Mouse (Mus musculus): ENCODE data around the gene Iglon5. TPM values are rescaled to one million over a fixed set of nuclear protein-coding genes. Genes with fewer than 3 reads are reported as not detected.

Gene Iglon5
- total RNA-seq, 2 experiments from 2014 or later, result 0.23 to 0.27 TPM

- intact Hi-C loops (cut with DNase I), result no loop called here
- no peak for DNase-seq
Measured at GRCm38 (mm10) chr7:43436341-43437255, 53.3 kb downstream of the Iglon5 start, which contains the start of gene Nkg7. Gene Nkg7, plus strand, starts transcription at chr7:43437073.

GRCm38 (mm10) chr7:43434676-43435075 is 55.2 kb downstream of the Iglon5 start:
- intact Hi-C loops (cut with DNase I), result no loop called here
- no peak for DNase-seq

- DNase-seq, result no peak
- intact Hi-C loops (cut with DNase I), result no loop called here
Measured at GRCm38 (mm10) chr7:43432891-43433290, 57.0 kb downstream of the Iglon5 start.

GRCm38 (mm10) chr7:43429500-43429899 is 60.4 kb downstream of the Iglon5 start:
- intact Hi-C loops (cut with DNase I), result no loop called here
- DNase-seq, result no peak

GRCm38 (mm10) chr7:43427406-43427805 is 62.5 kb downstream of the Iglon5 start, which contains the start of gene Lim2:
Gene Lim2, plus strand, starts transcription at chr7:43427670.
- intact Hi-C loops (cut with DNase I), result no loop called here
- no peak for DNase-seq

- DNase-seq, result no peak
- intact Hi-C loops (cut with DNase I), result loop anchor here (1.0 kb wide), 1 partner anchor 42 kb away; no protein-coding TSS in a partner anchor
Measured at GRCm38 (mm10) chr7:43423991-43424625, 65.8 kb downstream of the Iglon5 start.

- DNase-seq, result peak; percentile 76 to 78
- intact Hi-C loops (cut with DNase I), result loop anchor here (1.0 kb wide), 1 partner anchor 43 kb away; no protein-coding TSS in a partner anchor
Measured at GRCm38 (mm10) chr7:43422995-43423617, 66.8 kb downstream of the Iglon5 start.

Small RNA genes within 50 kb of the gene (microRNA-seq; reads per million reads assigned to microRNA genes)
- gene Mir7051, result 0.74 to 2.1 reads per million in 2 experiments

Other genes starting within 250 kb of the Iglon5 start
- 1 to 10 TPM; 6.8 to 8.4 TPM for gene Zfp715, start 176.8 kb downstream of the Iglon5 start, total RNA-seq (2021)
- not detected for gene Siglecf, start 138.7 kb downstream of the Iglon5 start, total RNA-seq (2021)
- under 1 TPM in 1 of 2 experiments, not detected in 1; 0.08 TPM for gene Siglecg, start 81.9 kb downstream of the Iglon5 start, total RNA-seq (2021)
- not detected for gene Lim2, start 62.4 kb downstream of the Iglon5 start, total RNA-seq (2021)
- gene Nkg7, start 53.0 kb downstream of the Iglon5 start, total RNA-seq (2021), result not detected
- gene Cldnd2, start 49.3 kb downstream of the Iglon5 start, total RNA-seq (2021), result not detected
- gene Etfb, start 46.0 kb downstream of the Iglon5 start, total RNA-seq (2021), result 100 to 1,000 TPM; 264 to 310 TPM
- under 1 TPM in 1 of 2 experiments, not detected in 1; 0.79 TPM for gene Gm45233, start 45.9 kb downstream of the Iglon5 start, total RNA-seq (2021)
- 1 to 10 TPM; 1.7 TPM for gene Vsig10l, start 26.9 kb downstream of the Iglon5 start, total RNA-seq (2021)
- gene 4931406B18Rik, start 15.9 kb upstream of the Iglon5 start, total RNA-seq (2021), result not detected
- under 1 TPM; 0.62 to 0.82 TPM for gene Cd33, start 54.4 kb upstream of the Iglon5 start, total RNA-seq (2021)
- under 1 TPM; 0.26 to 0.52 TPM for gene Zfp658, start 72.2 kb upstream of the Iglon5 start, total RNA-seq (2021)
- 1 to 10 TPM; 3.0 to 4.4 TPM for gene Zfp719, start 89.5 kb upstream of the Iglon5 start, total RNA-seq (2021)
- gene Zfp819, start 117.1 kb upstream of the Iglon5 start, total RNA-seq (2021), result not detected
- not detected for gene Ceacam18, start 144.6 kb upstream of the Iglon5 start, total RNA-seq (2021)
- gene Siglece, start 170.1 kb upstream of the Iglon5 start, total RNA-seq (2021), result under 1 TPM; 0.13 to 0.89 TPM
- 1 to 10 TPM; 2.3 TPM for gene Ctu1, start 181.9 kb upstream of the Iglon5 start, total RNA-seq (2021)
- not detected for gene Klk14, start 200.3 kb upstream of the Iglon5 start, total RNA-seq (2021)
- gene Klk13, start 222.5 kb upstream of the Iglon5 start, total RNA-seq (2021), result not detected